15 mouse cellular contexts compared by ENCODE assay signal in the genomic region with DNA sequence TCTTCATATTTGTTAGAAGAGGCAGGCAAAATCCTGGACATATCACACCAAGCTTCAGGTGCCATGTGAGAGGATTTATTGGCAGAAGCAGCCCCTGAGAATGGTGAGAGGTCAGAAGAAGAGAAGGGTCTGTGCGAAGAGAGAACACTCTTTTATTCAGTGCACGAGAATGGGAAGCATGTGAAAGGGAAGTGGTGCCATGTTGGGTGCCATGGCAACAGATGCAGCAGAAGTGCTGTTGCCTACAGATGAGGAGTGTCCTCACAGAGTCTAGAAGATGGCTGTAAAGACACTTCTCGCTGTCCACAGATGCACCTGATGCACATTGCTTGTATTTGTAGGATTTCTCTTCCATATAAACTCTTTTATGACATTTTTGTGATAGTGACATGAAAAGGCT. TPM values are rescaled to one million over a fixed set of nuclear protein-coding genes. Genes with fewer than 3 reads are reported as not detected.
"Had no signal": no experiment of that assay in that cellular context is flagged by ENCODE, and none has a peak within 500 bp of the region (broad histone marks: within the 10 kb centered on the region; RNA-seq: fewer than 3 reads in every experiment).

No protein-coding gene starts in this region.

RNA-seq across cellular contexts. Expression of a gene that starts 6.9 kb away (rescaled TPM):
- polyA plus RNA-seq: embryonic facial prominence, embryonic 11.5 days; embryonic facial prominence, embryonic 13.5 days; embryonic facial prominence, embryonic 14.5 days; embryonic facial prominence, embryonic 15.5 days; erythroblast, embryonic 14.5 days; forebrain, embryonic 10.5 days; forebrain, embryonic 11.5 days; forebrain, embryonic 13.5 days; forebrain, embryonic 14.5 days; forebrain, embryonic 15.5 days; forebrain, embryonic 16.5 days; forebrain, postnatal 0 days; gonadal fat pad, adult 2 months; heart, adult 2 months; heart, embryonic 12.5 days had no signal
